8 mouse cellular contexts compared by ENCODE assay signal in the genomic region with DNA sequence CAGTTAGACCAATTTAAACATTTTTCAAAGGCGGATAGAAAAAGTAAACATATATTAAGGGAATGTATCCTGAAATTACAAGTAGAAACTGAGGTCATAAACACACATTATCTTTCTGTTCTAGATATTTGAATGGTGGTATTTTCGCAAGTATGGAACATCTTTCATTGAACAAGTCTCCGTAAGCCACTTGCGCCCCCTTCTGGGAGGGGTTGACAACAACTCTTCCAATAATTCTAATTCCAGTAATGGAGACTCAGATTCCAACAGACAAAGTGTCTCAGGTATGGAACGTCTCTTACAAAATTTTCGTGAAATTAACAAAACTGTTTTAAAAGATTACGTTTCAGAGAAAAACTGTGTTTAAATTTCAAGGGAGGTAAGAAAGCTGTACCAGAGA.
A peak's percentile ranks its signal among the peaks of the same experiment; 100 is the strongest.
DNase-seq lines count a peak whose midpoint lies in the region; ATAC-seq and TF ChIP-seq lines count a peak whose summit lies in the region.

No protein-coding gene starts in this region.

- H3K9me3 ChIP-seq in forebrain, embryonic 10.5 days = peaks cover 8% of the 10 kb centered on the region; the same call in 1 of the 2 replicates
- 0 out of 2 replicates have a peak, but pooled peaks cover 4% of the 10 kb centered on the region for H3K9me3 ChIP-seq in forebrain, embryonic 12.5 days

- ATAC-seq in forebrain, embryonic 12.5 days (ENCODE audit: low FRiP score) = no peak
- ATAC-seq in CD4-positive, CD25-positive, alpha-beta regulatory T cell, adult 4 months = peak; percentile 85

- WGBS in forebrain, embryonic 10.5 days = 38% methylated on average over 7 of the region's 7 CpGs
- WGBS in forebrain, embryonic 12.5 days = 42% methylated on average over 7 of the region's 7 CpGs
- WGBS in lung, adult 2 months = 30% methylated on average over 7 of the region's 7 CpGs

- peak; percentile 54 for TF ChIP-seq CTCF in lung, adult 2 months (IDR thresholded peaks at IDR 0.05; ENCODE audit: insufficient read depth, low read length)

- H3K27ac ChIP-seq in forebrain, embryonic 10.5 days = no peak overlapping the region
- no peak overlapping the region for H3K27ac ChIP-seq in forebrain, embryonic 12.5 days

- no peak for TF ChIP-seq POLR2A in lung, adult 2 months (IDR thresholded peaks at IDR 0.05; ENCODE audit: borderline replicate concordance, extremely low read depth, low read depth, low read length)

- H3K27me3 ChIP-seq in forebrain, embryonic 10.5 days (ENCODE audit: poor library complexity, severe bottlenecking) = no peaks in the 10 kb centered on the region
- no peaks in the 10 kb centered on the region for H3K27me3 ChIP-seq in forebrain, embryonic 12.5 days

- peaks cover 11% of the 10 kb centered on the region for H3K36me3 ChIP-seq in forebrain, embryonic 10.5 days (replicated peaks)
- H3K36me3 ChIP-seq in forebrain, embryonic 12.5 days (replicated peaks) = peaks cover 14% of the 10 kb centered on the region

- H3K4me3 ChIP-seq in forebrain, embryonic 10.5 days = no peak overlapping the region
- no peak overlapping the region for H3K4me3 ChIP-seq in forebrain, embryonic 12.5 days (replicated peaks)
- H3K4me3 ChIP-seq in lung, adult 2 months (replicated peaks; ENCODE audit: extremely low read depth, low read depth, low read length) = no peak overlapping the region

- H3K4me1 ChIP-seq in forebrain, embryonic 10.5 days = no peaks in the 10 kb centered on the region
- H3K4me1 ChIP-seq in forebrain, embryonic 12.5 days = no peaks in the 10 kb centered on the region
- H3K4me1 ChIP-seq in lung, adult 2 months (ENCODE audit: control insufficient read depth, insufficient read depth, low read length) = no peaks in the 10 kb centered on the region

- no peak overlapping the region for H3K4me2 ChIP-seq in forebrain, embryonic 12.5 days

- peak; percentile 36 for DNase-seq in forebrain, embryonic 10.5 days (ENCODE audit: extremely low spot score, low spot score)
- peak; percentile 79 for DNase-seq in brain, adult 2 months (ENCODE audit: low read depth, low spot score)
- peak; percentile 16 for DNase-seq in fibroblast of lung, adult 2 months (ENCODE audit: low read depth)
- DNase-seq in kidney, postnatal 36 days = peak; percentile 55 to 89
- DNase-seq in lung, adult 2 months = peak; percentile 59
- DNase-seq in skeletal muscle tissue, adult 2 months (ENCODE audit: low read depth, low spot score) = peak; percentile 27

- H3K9ac ChIP-seq in forebrain, embryonic 12.5 days = no peak overlapping the region

Comparison
In these comparisons a context has a peak if more than half of its experiments do, and no peak if none do; other contexts are left out.
1. DNase-seq: peak in every context shown above with its lines; median percentile 79 in brain, adult 2 months; 72 in kidney, postnatal 36 days; 59 in lung, adult 2 months; 36 in forebrain, embryonic 10.5 days; 27 in skeletal muscle tissue, adult 2 months; 16 in fibroblast of lung, adult 2 months.